Mouse (Mus musculus) heart, embryonic 15.5 days (tissue): ENCODE data around the gene Ccdc57. TPM values are rescaled to one million over a fixed set of nuclear protein-coding genes. Genes with fewer than 3 reads are reported as not detected.
A peak's percentile ranks its signal among the peaks of the same experiment; 100 is the strongest.
"Not testable (repeated sequence)": the region's sequence is repeated elsewhere in the genome, so short reads cannot be mapped to it uniquely, and the experiment has no call there.

Experiments used
- ATAC-seq: fragments of 200-750 bp; cut with Nextera tagmentation; replicated peaks from 2 replicates; pipeline ENCODE4 v1.8.0; 2017; ENCODE audit warnings: low read depth, moderate TSS enrichment; ENCODE audit not compliant: insufficient number of reproducible peaks, insufficient read depth, low FRiP score
- H3K27ac ChIP-seq: fragments of 300-500 bp; sonication (generic); 2 replicates; pipeline ENCODE4 v1.5.1; 2015; ENCODE audit warnings: mild to moderate bottlenecking, inconsistent platforms
- H3K27me3 ChIP-seq: fragments of 300-500 bp; sonication (generic); 2 replicates; pipeline ENCODE4 v1.6.1; 2015; ENCODE audit warnings: inconsistent platforms
- H3K36me3 ChIP-seq: fragments of 300-500 bp; sonication (generic); 2 replicates; pipeline ENCODE4 v1.6.1; 2015; ENCODE audit warnings: mild to moderate bottlenecking, inconsistent platforms
- H3K4me1 ChIP-seq: fragments of 300-500 bp; sonication (generic); replicated peaks from 2 replicates; pipeline ENCODE4 v1.6.1; 2015; ENCODE audit warnings: inconsistent platforms
- H3K4me2 ChIP-seq: fragments of 300-500 bp; sonication (generic); 2 replicates; pipeline ENCODE4 v1.6.1; 2015; ENCODE audit warnings: inconsistent platforms, mild to moderate bottlenecking, moderate library complexity
- H3K4me3 ChIP-seq: fragments of 300-500 bp; sonication (generic); 2 replicates; pipeline ENCODE4 v1.5.1; 2015; ENCODE audit warnings: mild to moderate bottlenecking, inconsistent platforms
- H3K9ac ChIP-seq: fragments of 300-500 bp; sonication (generic); 2 replicates; pipeline ENCODE4 v1.6.1; 2015; ENCODE audit warnings: mild to moderate bottlenecking, inconsistent platforms
- H3K9me3 ChIP-seq: fragments of 300-500 bp; sonication (generic); replicated peaks from 2 replicates; pipeline ENCODE4 v1.6.1; 2016; ENCODE audit warnings: inconsistent platforms
- WGBS: fragments of 180-500 bp; shearing (Covaris S2); methylation state at CpG from one replicate; pipeline ENCODE4 v1.1.7; 2015; ENCODE audit warnings: mixed read lengths; 5-methylcytosine and 5-hydroxymethylcytosine counted together
- polyA plus RNA-seq: library from polyadenylated mRNA; unstranded; fragments of >200 nt; fragmentation: Nextera tagmentation; extraction: Ambion mirVana; gene quantifications from 2 replicates; pipeline ENCODE4 v1.2.1, GENCODE M21; 2015

The Ccdc57 gene
- polyA plus RNA-seq, 1 experiment from 2014 or later: 3.5 TPM

DNA sequence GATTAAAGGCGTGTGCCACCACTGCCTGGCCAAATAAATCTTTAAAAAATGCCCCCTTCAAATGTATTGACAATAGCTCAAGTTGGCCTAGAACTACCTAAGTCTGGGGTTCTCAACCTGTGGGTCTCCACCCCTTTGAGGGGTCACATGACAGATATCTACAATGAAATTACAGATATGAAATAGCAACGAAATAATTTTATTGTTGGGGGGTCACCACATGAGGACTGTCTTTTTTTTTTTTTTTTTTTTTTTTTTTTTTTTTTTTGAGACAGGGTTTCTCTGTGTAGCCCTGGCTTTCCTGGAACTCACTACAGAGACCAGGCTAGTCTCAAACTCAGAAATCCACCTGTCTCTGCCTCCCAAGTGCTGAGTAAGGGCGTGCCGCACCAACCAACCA, 88.3 kb downstream of the Ccdc57 start:
- H3K9ac ChIP-seq: no peak overlapping the region
- ATAC-seq: no peak
- no peaks in the 10 kb centered on the region for H3K9me3 ChIP-seq
- no peak overlapping the region for H3K4me3 ChIP-seq
- H3K27me3 ChIP-seq: no peaks in the 10 kb centered on the region
- WGBS: 84% methylated on average over 4 of the region's 4 CpGs
- no peaks in the 10 kb centered on the region for H3K36me3 ChIP-seq
- no peak overlapping the region for H3K27ac ChIP-seq
- no peak overlapping the region for H3K4me2 ChIP-seq
- peaks cover 4% of the 10 kb centered on the region for H3K4me1 ChIP-seq

DNA sequence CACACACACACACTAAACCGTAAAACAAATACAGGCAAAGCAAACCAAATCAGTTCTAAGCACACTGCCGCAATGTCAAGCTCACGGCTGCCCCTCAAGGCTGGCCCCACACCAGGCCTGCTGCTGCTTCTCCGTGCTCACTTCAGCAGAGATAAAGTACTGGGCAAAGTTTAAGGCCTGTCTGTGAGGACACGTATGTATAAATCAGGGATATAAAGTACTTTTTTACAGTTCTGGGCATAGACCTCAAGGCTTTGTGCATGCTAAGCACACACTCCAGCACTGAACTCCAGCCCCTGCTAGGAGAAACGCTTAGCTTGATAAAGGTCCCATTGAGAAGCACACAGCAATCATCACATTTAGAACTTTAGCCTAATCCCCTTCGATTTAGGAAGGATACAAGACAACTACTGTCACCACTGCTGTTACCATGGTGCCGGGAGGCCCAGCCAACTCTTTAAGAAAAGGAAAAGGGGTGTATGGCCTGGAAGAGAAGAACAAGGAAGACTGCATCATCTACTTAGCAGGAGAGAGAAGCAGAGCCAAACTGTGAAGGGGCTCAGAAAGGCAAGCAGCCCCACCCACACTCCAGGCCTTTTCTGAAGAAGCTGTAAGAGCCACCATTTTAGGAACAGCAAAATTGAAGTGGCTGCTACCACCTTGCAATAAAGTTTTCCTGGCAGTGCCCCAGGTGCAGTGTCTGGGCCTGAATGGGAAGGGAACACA, 99.0 kb downstream of the Ccdc57 start:
- WGBS: 34% methylated on average over 8 of the region's 8 CpGs
- Histone ChIP-seq H3K4me2 (no peak overlapping the region), H3K9ac (no peak overlapping the region)

DNA sequence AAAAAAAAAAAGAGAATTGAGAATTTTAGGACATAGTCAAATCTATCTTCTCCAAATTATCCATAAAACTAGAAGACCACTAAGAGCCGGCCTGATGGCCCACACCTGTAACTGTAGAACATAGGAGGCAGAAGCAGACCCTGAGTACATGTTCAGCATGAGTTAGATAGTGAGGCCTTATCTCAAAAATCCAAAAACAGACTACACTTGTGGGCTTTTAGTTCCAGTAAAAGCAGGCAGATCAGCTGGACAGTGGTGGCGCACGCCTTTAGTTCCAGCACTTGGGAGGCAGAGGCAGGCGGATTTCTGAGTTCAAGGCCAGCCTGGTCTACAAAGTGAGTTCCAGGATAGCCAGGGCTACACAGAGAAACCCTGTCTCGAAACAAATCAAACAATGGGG, 99.7 kb downstream of the Ccdc57 start:
- not testable (repeated sequence) for H3K27ac ChIP-seq, H3K9ac ChIP-seq, H3K27me3 ChIP-seq

More for the DNA sequence above, 99.0 kb downstream of the Ccdc57 start:
- H3K9me3 ChIP-seq: no peaks in the 10 kb centered on the region
- H3K4me1 ChIP-seq: peaks cover 18% of the 10 kb centered on the region
- H3K4me3 ChIP-seq: no peak overlapping the region
- no peaks in the 10 kb centered on the region for H3K36me3 ChIP-seq
- H3K27me3 ChIP-seq: no peaks in the 10 kb centered on the region
- H3K27ac ChIP-seq: peak overlapping the region; percentile 50
- peak; percentile 34; the same call in 1 of the 2 replicates for ATAC-seq

DNA sequence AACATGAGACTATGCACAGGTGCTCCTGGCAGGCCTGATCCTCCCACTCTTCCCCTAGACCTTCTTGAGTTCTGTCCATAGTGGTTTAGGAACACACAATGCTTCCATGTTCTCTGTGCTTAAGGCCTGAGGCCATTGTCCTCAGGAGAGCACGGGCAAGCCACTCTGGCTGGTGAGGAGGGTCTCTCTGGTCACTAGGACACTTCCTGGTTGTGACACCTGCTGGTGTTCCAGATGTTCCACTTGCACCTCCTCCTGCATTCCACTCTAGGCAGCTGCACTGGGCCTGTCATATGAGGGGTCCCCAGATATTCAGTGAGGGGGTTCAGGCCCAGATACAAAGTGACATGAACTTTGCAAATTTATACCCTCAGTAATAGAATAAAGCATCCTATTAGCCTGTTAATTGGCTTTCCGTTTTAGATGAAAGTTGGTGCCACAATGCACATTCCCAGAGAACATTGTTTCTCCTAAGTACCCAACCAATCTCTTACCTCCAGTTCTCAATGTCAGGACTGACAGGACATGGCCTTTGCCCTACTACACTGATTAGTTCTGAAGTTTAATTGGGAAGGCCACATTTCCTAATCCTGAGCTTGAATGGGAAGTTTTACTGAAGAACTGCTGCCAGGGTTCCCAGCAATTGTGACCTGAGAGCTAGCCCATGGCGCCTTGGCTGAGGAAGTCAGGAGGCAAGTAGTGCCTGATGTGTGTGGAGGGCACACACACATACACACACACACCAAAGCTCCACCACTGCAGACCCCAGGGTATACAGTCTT, 100.8 kb downstream of the Ccdc57 start:
- no peak overlapping the region for H3K4me2 ChIP-seq
- H3K36me3 ChIP-seq: no peaks in the 10 kb centered on the region
- ATAC-seq: no peak
- 82% methylated on average over 3 of the region's 3 CpGs for WGBS
- no peak overlapping the region for H3K4me3 ChIP-seq
- H3K9me3 ChIP-seq: no peaks in the 10 kb centered on the region
- peaks cover 11% of the 10 kb centered on the region for H3K4me1 ChIP-seq
- H3K27ac ChIP-seq: no peak overlapping the region
- no peak overlapping the region for H3K9ac ChIP-seq
- H3K27me3 ChIP-seq: no peaks in the 10 kb centered on the region

More for the DNA sequence above, 99.7 kb downstream of the Ccdc57 start:
- 88% methylated on average over 5 of the region's 5 CpGs for WGBS
- H3K4me3 ChIP-seq, H3K4me2 ChIP-seq, ATAC-seq, H3K9me3 ChIP-seq, H3K36me3 ChIP-seq: not testable (repeated sequence)
- H3K4me1 ChIP-seq: peaks cover 12% of the 10 kb centered on the region

DNA sequence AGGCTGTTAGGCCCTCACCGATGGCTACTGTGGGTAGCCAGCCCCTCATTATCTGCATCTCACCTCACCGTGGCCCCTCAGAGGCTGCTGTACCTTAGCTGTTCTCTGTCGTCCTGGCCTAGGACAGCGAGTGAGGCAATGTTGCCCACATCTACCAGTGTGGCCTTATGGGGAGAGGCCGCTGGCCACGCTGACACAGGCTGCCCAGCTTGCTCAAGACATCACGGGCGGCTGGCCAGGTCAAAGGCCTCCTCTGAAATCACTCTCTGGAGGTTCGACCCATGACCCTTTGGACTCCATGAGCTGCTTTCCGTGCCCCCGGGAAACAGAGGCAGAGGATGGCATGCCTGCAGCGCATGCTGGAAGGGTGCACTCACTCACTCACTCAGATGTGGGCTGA, 102.0 kb downstream of the Ccdc57 start:
- H3K4me1 ChIP-seq: peaks cover 11% of the 10 kb centered on the region
- no peak for ATAC-seq
- WGBS: 83% methylated on average over 12 of the region's 12 CpGs
- H3K27ac ChIP-seq: no peak overlapping the region
- no peak overlapping the region for H3K4me2 ChIP-seq
- no peaks in the 10 kb centered on the region for H3K9me3 ChIP-seq
- no peaks in the 10 kb centered on the region for H3K27me3 ChIP-seq
- H3K4me3 ChIP-seq: no peak overlapping the region
- no peaks in the 10 kb centered on the region for H3K36me3 ChIP-seq
- H3K9ac ChIP-seq: no peak overlapping the region

DNA sequence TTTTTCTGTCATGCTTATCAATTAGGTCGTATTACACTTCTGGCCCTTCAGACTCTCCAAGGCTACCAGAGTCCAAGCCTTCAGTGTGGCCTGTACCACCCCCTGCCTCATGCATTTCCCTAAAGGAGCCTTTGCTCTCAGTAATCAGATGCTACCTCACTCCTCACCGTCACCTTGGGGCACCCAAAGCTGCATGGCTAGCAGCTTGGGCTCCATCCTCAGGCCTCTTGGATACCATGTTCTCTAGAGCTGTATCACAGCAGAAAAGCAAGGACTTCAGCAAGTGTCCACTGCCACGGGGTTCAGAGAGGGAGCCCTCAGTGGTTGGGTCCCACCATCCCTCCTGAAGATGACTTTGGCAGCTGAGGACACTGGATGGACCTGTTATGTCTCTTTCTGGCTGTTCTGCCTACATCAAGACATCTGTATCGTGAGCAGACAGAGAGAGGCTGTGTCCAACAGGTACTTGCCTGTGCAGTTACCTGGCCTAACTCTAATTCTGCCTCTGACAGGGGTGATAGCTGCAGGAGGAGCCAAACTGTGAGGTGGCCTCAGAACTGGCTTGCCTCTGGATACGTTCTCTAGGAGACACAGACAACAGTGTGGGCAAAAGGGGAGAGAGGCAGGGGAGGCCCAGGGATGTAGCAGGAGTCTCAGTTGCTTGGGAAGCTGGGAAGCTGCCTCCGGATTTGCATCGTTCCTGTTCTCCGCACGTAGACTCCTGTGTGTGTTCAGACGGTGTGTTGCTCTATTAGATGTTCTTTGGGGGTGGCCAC, 102.7 kb downstream of the Ccdc57 start:
- 78% methylated on average over 10 of the region's 10 CpGs for WGBS
- H3K4me2 ChIP-seq: no peak overlapping the region
- H3K36me3 ChIP-seq: no peaks in the 10 kb centered on the region
- no peaks in the 10 kb centered on the region for H3K27me3 ChIP-seq
- H3K9ac ChIP-seq: no peak overlapping the region
- no peak overlapping the region for H3K27ac ChIP-seq
- ATAC-seq: no peak
- no peak overlapping the region for H3K4me3 ChIP-seq
- peaks cover 18% of the 10 kb centered on the region for H3K4me1 ChIP-seq
- no peaks in the 10 kb centered on the region for H3K9me3 ChIP-seq

DNA sequence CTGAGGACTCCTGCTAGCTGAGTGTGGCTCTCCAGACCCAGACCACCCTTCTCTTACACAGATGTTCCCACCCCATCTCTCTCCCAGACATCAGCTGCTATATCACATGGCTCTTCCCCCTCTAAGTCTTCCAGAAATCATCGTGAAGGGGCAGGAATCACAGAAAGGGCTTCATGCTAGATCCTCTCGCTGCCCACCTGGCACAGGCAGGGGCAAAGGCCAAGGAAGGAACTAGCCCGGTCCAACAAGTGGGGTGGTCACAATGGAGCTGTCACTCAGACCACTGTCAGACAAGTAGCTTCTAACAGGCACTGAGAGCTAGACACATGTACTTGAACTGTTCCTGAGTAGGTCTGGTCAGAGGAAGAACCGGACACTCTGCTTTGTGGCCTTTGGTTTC, 104.3 kb downstream of the Ccdc57 start:
- Histone ChIP-seq H3K4me2 (no peak overlapping the region), H3K27ac (no peak overlapping the region), H3K9me3 (no peaks in the 10 kb centered on the region), H3K4me1 (peaks cover 11% of the 10 kb centered on the region), H3K36me3 (no peaks in the 10 kb centered on the region), H3K4me3 (no peak overlapping the region), H3K9ac (no peak overlapping the region), H3K27me3 (no peaks in the 10 kb centered on the region)
- 68% methylated on average over 4 of the region's 4 CpGs for WGBS
- no peak for ATAC-seq

DNA sequence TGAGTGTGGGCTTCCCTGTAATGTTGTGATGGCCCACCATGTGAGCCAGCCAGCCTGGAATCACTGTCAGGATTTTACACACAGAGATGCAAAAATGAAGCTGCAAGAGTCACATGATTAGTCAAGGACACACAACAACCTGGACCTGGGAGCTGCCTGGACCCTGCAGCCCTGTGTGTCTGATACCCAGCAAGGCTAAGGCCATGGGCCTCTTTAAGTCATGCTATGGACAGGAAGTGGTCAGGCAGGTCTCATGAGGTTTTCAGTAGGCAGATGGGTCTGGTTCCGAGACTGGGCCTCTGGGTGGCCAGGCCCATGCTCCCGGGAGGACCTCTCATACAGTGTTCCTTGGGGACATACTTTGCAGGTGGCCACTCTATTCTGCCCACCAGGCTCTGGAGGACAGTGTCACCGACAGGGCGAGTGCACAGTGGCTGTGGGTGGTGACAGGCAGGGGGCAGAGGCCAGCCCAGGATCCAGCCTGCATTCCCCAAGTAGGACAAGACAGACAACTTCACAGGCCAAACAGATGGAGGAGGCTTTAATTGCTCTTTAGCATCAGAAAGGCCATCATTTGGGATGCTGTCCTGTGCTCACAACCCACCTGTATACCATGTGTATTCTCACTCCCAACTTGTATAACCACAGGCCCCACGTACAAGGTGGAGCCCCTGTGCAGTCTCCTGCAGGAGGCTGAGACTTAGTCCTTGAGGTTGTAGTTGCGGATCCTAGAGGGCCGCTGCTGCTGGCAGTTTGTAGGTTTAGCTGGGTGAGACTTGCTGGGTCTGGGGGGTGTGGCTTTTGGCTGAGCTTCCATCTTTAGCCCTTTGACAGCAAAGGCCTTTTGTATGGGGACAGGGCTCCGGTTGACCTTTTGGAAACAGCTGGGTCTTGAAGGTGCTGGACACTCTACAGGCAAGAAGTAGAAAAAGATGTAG, 106.4 kb downstream of the Ccdc57 start:
- H3K36me3 ChIP-seq: no peaks in the 10 kb centered on the region
- H3K4me1 ChIP-seq: peaks cover 27% of the 10 kb centered on the region
- no peak overlapping the region for H3K27ac ChIP-seq
- ATAC-seq: no peak
- H3K4me2 ChIP-seq: no peak overlapping the region
- H3K4me3 ChIP-seq: no peak overlapping the region
- no peaks in the 10 kb centered on the region for H3K27me3 ChIP-seq
- WGBS: 89% methylated on average over 8 of the region's 8 CpGs
- no peak overlapping the region for H3K9ac ChIP-seq
- H3K9me3 ChIP-seq: no peaks in the 10 kb centered on the region

DNA sequence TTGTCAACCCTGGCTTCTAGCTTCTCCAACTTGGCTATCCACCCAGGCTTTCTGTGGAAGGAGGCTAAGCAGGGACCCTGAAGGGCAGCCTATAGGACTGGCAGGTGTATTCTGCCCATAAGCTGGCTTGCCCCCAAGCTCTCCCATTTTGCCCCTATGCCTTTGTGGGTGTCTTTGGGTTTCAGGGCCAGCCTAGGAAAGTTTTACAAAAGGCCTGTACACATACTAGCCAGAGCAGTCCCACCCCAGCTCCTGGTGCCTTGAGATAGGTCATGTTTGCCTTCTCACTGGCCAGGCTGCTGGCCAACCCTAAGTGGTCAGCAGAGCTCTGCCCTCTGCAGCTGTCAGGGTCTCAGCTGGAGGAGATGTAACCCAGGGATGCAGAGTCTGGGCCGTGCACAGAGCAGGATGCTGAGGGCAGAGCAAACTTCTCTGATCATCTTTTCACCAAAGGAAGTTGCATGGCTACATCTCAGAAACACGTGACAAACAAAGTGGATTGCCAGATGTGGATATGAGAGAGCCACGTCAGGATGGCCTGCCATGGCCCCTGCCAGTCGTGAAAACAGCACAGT, 107.3 kb downstream of the Ccdc57 start:
- Histone ChIP-seq H3K27ac (peak overlapping the region; percentile 94), H3K36me3 (peaks cover 5% of the 10 kb centered on the region), H3K9me3 (no peaks in the 10 kb centered on the region), H3K4me3 (peak overlapping the region; percentile 73), H3K4me1 (peaks cover 36% of the 10 kb centered on the region), H3K9ac (peak overlapping the region; percentile 69), H3K27me3 (no peaks in the 10 kb centered on the region), H3K4me2 (peak overlapping the region; percentile 82)
- ATAC-seq: no peak
- 41% methylated on average over 4 of the region's 4 CpGs for WGBS

DNA sequence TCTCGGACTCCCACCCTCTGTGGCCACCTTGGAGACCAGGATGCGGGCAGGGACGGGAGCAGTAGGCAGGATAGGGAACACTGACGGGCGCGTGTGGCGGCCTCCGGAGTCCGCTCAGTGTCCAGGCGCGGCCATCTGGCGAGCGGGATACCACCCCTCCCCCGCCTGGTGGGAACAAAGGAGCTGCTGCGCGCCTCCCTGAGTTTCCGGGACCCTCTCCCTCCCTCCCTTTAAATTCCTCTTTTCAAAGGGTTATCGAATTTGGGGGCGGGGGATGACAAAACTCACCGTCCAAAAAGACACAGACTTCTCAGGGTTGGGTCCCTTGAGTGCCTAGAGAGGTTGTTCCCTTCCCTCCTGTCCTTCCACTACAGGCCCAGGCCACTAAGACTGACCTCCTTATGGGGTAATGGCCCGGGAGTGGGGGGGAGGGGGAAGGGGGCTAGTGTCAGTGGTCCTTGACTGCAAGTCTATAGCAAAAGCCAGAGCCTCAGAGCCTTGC, 107.8 kb downstream of the Ccdc57 start:
- peak overlapping the region; percentile 69 for H3K9ac ChIP-seq
- H3K27ac ChIP-seq: peak overlapping the region; percentile 94
- H3K4me2 ChIP-seq: peak overlapping the region; percentile 82
- peak overlapping the region; percentile 73 for H3K4me3 ChIP-seq
- H3K36me3 ChIP-seq: peaks cover 10% of the 10 kb centered on the region
- no peaks in the 10 kb centered on the region for H3K27me3 ChIP-seq
- ATAC-seq: no peak; the same call in 1 of the 2 replicates
- H3K9me3 ChIP-seq: no peaks in the 10 kb centered on the region
- H3K4me1 ChIP-seq: peaks cover 36% of the 10 kb centered on the region
- 1% methylated on average over 21 of the region's 21 CpGs for WGBS
